Mouse (Mus musculus) right cerebral cortex, postnatal 25 days (tissue): Measurements from ENCODE around the gene Zfp503.

Source experiments
- DNase-seq: peaks from one replicate; pipeline ENCODE4 v3.0.0; 2022

The Zfp503 gene

DNA sequence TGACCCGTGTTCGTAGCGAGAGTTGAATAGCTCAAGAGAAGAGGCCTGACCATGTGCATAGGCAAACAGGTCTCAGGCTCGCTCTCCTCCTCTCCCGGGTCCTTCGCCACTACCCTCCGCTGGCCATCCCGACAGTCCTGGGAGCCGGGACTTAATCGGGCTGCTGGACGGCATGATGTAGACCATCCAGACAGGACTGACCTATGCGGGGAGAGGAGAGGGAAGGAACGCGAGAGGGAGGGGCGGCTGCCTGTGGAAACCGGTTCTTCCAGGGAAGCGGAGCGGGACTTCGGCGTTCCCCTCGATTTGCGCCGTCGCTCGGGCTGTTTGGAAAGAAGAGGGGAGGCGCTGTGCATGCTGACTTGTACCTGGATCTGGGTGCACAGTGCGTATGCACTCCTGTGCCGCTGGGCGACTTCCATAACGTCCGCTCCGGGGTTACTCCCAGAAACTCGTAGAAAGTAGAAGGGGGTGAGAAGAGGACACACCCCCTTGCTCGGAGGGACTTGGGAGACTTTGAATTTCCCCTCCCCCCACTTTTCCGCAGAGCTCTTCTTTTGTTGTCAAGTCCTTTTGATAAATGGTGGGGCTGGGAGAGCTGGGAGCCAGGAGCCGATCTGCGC lies at the start of gene Zfp503:
TSS of gene Zfp503 (minus strand) at position 311 of the 623 bp plus-strand sequence.
- DNase-seq: peak; percentile 23

DNA sequence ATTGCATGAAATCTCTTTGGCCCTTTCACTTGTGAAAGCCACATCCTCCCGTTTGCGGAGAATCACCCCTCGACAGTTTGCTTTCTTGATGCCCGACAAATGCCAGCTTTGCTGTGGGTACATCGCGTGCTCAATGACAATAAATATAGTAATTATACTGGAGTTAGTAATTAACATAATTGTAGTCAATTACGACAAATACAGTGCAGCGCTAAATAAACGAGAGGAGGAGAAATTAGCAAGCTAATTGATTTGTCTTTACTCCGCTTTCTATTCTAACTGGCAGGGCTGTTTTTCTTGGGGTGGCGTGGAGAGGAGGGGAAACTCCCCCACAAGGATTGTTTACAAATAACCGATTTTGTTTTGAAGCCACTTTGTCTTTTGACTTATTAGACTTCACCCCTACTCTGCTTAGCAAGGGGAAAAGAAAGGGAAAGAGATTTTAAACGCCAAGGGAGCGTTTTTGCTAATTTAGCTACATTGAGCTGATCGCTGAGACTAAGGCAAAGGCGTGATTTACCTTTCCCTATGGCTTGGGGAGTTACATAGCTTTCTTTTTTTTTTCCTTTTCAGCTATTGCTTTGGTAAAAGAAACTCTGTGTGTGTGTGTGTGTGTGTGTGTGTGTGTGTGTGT lies 48.2 kb upstream of the Zfp503 start:
- no peak for DNase-seq

DNA sequence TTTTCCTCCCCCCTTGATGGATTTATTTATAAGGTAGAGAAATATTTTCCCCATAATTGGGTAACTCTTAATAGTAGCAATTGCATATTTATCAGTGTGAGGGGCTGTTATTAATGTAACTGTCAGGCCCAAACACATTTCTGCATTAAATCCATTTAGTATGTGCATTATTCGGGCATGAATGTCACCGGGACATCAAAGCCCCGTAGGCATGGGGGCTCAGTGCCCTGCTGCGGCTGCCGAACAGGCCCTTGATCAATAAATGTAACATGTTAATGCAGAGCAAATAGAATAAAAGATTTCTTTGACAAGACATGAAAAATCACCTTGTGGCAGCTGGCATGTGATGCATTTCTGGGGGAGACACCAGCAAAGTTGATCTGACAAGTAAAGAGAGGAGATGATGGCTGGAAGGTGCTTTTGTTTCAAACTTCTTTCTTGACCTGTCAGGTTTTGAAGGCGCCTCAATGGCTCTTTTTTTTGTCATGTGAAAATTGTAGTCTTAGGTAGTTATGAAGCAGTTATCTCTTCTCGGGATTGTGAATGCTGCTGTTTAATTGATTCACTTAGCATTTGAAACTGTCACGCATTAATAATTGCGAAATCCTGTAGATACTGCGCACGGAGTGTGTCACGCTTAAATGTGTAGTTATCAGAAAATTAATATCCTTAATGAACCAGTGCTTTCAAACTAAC lies 47.5 kb upstream of the Zfp503 start:
- DNase-seq: no peak

DNA sequence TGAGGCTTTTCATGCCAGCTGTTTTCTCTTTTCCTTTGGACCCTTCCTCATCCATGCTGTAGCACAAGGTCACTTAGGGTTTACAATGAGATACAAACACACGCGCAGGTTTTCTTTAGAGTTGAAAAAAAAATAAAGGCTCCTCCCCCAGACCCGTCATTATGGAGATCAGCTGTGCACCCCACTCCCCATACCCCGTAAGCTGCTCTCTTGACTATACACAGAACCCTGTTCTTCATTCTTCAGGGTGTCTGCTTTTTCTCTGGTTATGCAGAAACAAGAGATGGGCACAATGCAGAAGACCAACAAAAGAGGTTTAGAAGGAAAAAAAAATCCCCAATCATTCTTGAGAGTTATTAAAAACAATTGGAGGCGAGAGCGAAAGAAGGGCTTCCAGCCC lies 46.9 kb upstream of the Zfp503 start:
- DNase-seq: no peak

DNA sequence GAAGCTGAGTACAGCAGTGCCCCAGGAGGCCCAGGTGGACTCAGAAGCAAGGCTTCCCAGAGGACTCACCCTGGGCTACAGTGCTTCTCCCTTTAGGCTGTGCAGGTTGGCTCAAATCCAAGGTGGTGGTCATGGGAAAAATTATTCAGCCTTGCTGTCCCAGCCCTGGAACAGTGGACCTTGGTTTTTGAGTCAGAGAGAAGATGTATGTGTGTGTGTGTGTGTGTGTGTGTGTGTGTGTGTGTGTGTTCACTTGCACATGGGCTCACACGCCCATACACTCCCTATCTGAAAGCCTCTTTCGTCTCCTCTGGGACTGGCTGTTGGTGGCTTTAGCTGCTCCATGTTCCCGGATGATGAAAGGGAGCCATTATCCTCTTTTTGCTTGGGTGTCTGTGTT lies 46.5 kb upstream of the Zfp503 start:
- DNase-seq: no peak

DNA sequence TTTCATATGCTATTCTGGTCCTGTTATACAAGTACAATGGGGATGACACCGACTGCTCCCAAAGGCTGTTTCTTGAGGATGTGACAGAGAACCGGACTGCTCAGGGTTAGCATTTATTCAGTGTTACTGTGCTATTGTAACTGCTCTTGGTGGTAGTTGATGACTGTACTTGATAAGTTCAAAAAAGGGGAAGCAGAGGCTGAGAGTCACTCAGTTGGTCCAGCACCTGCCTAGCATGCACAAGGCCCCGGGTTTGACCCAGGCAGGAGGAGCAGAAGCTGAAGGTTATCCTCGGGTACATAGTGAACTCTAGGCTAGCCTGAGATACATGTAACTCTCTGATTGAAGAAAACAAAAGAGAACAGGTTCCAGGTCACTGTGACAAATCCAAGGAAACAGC lies 34.1 kb upstream of the Zfp503 start:
- no peak for DNase-seq

DNA sequence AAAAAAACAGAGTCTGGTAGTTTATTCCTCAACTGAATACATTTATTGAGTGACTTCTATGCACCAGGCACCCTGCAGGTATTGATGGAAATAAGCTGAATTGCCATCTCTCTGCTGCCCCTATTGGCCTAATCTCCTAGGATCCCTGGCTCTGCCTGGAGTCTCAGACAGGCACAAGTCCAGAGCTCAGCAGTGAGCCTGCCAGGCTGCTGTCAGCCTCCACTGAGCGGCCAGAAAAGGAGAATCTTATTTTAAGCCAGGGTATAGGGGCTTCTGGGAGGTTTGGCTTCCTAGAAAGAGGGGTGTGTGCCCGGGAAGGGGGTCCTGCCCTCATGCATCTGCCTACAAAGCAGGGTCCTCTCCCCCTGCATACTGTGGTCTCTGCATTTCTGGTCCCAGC lies 31.5 kb upstream of the Zfp503 start:
- no peak for DNase-seq

DNA sequence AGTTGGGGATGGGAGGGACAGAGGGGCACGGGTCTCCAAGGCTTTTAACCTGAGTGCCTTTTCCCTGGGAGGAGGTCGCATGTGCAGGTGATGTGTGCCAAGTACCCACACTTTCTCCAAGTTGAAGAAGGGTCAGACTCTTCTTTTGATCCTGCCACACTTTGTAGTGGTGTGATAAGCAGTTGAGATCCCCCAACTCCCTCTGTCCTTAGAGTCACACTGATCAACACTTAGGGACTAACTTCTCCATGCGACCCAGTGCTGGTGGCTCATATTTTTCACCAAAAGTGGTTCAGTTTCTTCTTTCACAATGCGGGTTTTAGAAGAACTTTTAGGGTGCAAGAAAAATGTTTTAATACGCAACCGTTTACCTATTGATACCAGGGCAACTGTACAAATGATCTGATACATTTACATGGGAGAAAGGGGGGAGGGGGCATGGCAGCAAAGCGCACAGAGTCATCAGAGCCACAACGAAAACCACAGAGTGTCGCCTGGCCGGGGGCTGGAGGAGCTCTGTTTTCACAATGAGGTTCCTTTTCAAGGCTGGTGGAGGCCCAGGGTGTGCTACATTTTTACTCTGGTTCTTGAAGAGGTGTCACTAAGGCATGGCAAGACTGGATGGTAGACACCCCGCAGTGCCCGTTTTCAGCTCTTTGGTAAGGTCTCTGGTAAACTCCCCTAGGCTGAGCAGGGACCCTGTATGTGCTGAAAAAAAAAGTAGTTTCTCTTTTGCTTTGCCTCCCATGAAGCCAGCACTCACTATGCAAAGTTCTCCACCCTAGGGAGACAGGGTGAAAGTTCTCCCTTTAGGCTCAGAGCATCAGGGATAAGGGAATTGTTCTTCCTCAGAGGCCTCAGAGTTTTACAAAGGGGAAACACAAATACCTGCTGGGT lies 30.8 kb upstream of the Zfp503 start:
- no peak for DNase-seq

DNA sequence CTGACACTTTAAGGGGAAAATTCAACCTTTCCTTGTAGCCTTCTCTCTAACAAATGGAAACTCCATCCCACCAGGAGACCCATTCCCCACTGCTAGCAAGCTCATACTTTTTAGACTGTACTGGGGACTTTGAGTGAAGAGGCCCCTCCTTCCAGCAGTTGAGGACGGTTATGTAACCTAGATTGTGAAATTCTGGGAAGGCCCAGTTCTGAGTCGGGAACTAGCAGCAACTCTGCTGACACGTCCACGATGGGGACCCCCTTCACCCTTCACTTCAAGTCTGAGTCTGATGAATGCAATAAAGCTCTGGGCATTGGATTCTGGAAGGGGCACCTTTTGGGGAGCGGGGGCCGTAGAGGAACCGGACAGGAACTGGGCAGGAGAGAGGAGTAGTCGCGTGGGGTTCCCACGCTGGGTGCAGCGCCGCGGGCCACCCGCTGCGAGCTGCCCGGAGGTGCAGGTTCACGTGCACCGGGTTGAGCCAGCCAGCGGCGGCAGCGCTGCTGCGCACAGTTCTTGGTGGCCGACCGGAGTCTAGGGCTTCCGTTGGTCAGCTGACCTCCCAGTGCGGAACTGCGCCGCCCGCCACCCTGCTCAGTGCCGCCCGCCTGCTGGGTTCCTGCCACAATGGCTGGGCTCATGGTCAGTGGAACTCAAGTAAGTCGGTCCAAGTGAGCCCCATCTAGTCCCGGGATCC lies 30.0 kb upstream of the Zfp503 start, which contains the start of gene Lrmda:
TSS of gene Lrmda (plus strand) at position 461 of the 697 bp plus-strand sequence.
- peak; percentile 48 for DNase-seq

DNA sequence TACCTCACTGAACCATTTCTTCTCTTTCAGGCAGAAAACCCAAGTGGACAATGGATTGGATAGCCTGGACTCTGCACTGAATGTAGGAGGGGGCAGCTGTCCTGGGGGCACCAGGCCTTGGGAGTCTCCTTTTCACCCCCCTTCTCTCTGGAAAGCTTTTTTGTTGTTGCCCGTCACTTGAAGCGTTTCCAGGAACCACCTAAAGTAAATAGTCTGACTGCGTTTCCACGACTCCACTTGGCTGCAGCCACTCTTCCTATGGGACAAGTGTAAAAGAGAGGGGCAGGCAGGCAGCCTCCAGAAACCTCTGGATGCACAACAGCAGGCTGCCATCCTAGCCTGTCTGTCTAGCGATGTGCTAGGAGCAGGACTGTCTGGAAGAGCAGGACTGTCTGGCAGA lies 27.6 kb upstream of the Zfp503 start:
- no peak for DNase-seq

DNA sequence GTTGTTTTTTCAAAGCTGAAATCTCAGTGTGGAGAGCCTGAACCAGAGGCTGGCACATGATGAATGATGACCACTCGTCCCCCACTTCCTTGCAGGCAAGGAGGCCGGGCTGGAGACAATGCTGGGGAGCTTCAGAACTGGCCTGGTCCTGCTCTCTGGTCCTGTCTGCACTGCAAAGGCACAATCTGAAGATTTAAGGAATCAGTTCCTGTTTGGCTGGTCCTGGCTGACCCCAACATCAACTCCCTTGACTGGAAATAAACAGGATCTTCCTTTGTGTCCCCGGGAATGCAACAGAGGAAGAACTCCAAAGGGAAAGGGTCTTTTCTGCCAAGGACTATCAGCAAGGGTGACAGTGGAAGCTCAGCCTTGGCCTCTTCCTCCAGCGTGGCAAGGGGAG lies 25.4 kb upstream of the Zfp503 start:
- no peak for DNase-seq

DNA sequence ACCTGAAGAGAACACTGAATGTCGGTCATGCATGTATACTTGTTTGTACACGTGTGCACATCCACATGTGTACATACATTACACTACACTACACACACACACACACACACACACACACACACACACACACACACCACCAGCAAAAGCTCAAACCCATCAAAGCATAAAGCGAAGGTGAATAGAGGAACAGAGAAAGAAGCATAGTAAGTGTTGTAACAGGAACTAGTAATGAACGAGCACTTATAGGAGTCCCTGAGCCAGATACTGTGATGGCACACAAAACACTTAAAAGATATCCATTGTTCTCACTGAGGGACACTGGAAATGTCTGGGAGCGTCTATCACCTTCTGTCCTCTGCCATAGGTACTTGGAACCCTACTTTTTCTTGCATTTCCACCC lies 24.9 kb upstream of the Zfp503 start:
- no peak for DNase-seq

DNA sequence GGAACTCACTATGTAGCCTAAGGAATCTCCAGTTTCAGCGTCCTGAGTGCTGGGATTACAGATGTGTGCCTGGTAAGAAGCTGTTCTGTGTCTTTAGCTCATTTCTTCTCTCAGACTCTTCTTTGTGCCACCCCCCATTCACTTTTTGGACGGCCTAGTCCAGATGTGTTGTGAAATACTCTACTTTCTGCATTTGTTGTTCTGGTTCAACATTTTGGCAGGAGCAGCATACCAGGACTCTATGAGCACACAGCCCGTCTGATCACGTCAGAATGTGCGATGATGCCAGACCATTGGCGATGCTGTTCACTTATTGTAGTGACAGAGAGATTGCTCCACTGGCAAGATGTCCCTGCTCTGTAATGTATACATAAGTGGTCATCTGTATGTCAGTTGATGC lies 17.6 kb upstream of the Zfp503 start:
- DNase-seq: no peak

DNA sequence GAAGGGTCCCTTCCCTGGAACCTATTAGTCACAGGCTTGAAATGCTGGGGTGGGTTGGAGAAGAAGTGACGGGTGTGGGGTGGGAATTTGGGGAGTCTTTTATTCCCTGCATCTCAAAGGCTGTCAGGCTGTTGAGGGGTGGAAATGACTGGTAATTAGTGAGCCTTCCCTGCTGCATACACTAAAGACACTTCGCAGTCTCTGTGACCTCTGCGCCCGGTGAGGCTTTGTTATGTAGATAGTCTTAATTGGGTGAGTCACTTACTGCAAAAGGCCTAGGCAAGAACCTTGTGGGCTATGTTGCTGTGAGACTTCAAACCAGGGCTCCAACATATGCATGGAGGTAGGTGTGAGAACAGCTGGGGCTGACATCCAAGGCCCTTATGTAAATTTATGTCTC lies 15.5 kb upstream of the Zfp503 start:
- no peak for DNase-seq

DNA sequence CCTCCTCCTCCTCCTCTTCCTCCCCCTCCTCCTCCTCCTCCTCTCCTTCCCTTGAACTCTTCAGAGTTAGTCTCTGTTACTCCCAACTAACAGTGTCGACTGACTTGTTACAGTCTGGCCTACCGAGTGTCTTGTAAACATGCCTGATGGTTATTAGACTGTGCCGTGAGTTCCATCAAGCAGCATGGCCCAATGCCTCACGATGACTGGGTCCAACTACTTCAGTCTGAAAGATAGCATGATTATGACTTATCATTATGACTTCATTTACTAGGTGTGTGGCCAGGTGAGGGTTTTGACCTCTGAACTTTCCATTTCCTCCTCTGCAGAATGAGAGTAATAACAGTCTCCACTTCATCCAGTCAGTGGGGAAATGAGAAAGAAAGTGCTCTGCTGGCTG lies 14.2 kb upstream of the Zfp503 start:
- DNase-seq: no peak

DNA sequence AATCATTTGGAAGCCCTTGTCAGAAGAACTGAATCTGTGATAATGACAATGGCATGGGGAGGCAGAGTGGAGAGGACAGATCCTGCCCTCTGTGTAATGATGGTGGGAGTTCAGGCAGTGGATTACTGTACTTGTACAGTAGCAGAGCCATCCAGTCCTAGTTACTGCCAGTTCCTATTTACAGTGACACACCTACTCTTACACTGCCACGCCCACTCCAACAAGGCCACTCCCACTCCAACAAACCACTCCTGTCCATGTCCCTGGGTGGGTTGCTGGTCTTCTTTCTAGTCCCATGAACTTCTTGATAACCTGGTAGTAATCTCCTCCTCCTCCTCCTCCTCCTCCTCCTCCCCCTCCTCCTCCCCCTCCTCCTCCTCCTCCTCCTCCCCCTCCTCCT lies 13.8 kb upstream of the Zfp503 start:
- no peak for DNase-seq

DNA sequence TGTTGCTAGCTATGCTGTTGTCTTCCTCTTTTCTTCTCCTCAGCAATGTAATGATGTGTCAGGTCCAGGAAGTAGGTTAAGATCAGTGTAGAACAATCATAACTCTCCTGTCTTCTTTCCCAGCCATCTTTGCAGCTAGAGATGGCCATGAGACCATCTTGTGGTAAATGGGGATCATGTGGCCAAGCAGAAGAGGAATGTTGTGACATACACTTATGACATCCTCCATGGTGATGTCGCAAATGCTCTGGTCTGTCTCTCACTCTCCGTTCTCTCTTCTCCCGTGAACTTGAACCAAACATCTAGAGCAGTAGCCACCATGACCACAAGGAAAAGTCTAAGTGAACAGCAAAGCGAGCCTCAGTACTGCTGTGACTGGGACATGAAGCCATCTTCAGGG lies 10.2 kb upstream of the Zfp503 start:
- DNase-seq: no peak

DNA sequence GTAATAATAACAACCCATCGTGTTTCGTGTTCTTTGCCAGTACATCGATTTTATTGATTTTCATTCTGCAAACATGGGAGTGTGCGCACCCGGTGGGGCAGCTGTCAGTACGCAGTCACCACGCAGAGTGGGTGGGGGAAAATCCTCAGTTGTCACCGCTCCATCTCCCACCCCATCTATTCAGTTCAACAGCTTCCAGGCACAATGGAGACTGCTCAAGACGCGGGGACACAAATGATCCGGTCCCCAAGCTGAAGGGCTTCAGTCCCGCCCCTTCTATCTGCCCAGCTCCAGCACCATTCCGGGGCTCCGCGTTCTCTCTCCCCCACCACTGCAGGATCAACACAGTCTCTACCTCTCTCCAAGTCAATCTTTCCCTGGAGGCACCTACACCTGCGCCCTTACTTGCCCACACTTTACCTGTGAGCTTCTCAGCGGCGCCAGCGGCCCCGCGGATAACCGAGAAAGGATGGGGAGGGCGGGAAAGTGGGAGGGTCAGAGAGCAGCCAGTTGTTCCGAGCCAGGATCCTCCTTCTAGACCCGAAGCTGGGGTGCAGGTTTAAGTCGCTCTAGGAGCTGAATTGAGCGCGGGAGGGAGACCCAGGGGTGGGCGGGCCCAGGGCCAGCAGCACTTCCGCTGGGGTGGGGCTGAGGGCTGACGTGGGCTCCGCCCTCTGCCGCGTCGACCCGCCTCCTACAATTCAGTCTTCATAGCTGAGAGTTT lies 5.8 kb upstream of the Zfp503 start:
- no peak for DNase-seq

DNA sequence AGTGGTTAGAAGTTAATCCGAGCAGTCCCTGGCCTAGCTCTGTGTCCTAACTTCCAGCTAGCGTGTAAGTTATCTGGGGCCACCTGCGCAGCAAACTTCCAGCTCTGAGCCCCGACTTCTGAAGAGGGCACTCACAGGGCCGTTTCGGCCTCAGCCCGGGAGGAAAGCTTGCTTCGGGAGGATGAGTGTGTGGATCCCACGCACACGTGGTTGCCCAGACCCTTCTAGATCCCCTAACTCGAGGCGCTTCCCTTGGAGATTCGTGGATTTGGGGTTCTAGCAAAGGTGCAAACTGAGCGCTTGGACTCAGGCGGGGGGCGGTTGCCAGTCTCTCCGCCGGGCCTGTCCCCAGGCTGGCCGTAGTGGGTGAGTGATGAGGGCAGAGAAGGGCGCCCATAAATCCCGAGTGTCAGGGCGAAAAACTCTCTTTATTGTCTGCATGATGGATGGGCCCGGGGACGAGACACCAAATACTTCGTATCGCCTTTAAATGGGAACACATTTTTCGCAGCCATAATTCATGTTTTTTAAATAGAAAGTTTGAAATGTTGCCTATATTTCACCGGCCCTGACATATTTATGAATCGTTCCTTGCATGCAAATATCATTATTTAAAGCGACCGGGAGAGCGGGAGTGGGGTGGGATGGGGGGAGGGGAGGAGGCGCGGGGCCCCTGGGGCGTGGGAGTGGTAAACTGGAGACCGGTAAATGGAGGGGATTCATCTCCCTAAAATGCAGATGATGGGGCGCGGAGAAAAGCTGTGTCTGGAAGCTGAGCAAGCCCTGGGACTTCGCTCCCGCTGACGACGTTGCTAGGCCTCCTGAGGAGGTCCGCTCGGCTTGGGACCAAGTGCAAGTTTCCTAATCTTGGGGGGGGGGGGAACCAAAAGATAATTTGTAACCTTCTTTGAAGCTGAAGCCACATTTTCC lies 4.9 kb upstream of the Zfp503 start:
- no peak for DNase-seq

DNA sequence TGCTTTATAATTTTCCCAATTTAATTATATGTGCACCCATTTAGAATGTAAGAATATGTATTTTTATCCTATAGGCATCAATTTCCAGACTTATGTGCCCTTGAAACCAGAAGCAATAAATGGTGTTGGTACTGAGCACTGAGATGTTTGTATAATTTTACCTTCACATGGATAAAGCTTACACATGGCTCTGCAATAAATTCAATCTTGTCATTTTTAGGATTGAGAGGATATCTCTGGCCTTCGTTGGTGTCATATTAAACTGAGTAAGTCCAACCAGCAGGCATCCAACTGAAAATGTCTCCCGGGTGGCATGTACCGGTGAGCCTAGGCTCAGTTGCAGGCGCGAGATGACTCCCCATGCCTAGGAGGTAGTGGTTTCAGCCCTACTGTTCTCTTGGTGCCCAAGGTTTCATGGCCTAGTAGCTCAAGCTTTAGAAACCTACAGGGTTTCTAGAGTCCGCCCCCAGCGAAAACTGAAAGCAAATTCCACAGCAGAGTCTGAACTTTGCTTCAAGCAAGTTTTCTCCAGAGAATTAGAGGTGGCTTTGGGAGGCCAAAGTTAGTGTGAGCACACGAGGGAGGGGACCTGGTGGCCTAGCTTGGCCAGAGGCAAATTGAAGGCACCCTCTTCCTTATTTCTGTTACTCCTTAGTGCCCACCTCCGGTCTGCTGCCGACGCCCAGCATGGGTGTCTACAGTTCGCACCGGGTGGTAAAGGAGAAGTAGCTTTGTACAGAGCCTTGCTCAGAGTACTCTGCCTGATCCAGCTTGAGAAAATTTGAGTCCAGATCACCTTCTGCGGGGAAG lies 4.1 kb upstream of the Zfp503 start:
- no peak for DNase-seq
